Mouse (Mus musculus): Measurements from ENCODE around the gene Elob. TPM values are rescaled to one million over a fixed set of nuclear protein-coding genes. Genes with fewer than 3 reads are reported as not detected.

Gene Elob
- polyA plus RNA-seq (2014; fragmentation: Illumina TruSeq; extraction: RNeasy Lipid Tissue Mini Kit (QIAGEN cat#74804); ENCODE audit: low replicate concordance): 18.9 TPM

DNA sequence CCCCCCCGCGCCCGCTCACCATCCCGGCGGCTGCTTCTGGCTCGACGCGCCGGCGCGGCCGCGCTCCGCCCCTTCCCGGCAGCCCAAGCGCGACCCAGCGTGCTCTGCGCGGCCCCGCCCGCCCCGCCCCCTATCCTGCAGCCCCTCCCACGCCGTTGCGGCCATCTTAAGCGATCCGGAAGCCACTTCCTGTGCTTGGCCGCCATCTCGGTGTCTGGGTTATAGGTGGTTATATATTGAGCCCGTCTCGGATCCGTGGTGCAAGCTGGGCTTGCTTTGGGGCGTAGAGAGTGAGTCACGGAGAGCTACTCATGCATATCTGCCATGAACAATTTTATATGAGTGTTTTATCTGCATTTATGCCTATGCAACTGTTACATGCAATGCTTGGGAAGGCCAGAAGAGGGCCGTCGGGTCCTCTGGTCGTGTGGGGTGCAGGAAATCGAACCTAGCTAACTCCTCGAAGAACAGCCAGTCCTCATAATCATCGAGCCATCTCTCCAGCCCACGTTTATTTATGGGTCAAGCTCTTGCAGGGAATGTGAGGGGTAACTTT lies at the start of gene Elob:
Elob (minus strand) TSS at position 73 of the 556 bp plus-strand sequence.

GRCm38 (mm10) chr17:23867756-23868155 lies 38.8 kb upstream of the Elob start, which contains the start of gene Prss21:
TSS of gene Prss21 (plus strand) at chr17:23868056.

DNA sequence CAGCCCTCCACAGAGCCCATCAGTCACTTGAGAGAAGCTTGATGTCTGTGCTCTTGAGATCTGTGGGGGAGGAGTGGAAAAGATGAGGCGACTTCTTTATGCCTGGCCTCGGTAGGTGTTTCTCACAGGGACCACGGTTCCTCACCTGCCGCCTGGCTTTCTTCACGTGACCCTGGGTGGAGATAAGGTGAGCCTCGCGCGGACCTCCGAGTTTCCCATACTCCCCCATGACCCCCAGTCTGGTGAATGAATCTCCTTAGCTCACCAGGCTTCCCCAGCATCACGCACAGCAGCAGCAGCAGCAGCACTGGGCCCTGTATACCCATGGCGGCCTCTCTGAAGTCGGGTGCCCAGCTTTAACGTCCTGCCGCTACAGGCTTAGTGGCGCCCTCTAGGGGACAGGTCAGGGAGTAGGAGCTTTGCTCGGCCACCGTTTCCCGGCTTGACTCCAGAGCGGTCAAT lies 14.9 kb upstream of the Elob start, which contains the start of the genes Prss32 and Prss41:
Prss32 (plus strand) TSS at position 44 of the 462 bp plus-strand sequence.
Prss41 (minus strand) TSS at position 361 of the 462 bp plus-strand sequence.

GRCm38 (mm10) chr17:23836006-23836575 lies 7.2 kb upstream of the Elob start, which contains the start of gene Prss33:
TSS of gene Prss33 (minus strand) at chr17:23836056.

DNA sequence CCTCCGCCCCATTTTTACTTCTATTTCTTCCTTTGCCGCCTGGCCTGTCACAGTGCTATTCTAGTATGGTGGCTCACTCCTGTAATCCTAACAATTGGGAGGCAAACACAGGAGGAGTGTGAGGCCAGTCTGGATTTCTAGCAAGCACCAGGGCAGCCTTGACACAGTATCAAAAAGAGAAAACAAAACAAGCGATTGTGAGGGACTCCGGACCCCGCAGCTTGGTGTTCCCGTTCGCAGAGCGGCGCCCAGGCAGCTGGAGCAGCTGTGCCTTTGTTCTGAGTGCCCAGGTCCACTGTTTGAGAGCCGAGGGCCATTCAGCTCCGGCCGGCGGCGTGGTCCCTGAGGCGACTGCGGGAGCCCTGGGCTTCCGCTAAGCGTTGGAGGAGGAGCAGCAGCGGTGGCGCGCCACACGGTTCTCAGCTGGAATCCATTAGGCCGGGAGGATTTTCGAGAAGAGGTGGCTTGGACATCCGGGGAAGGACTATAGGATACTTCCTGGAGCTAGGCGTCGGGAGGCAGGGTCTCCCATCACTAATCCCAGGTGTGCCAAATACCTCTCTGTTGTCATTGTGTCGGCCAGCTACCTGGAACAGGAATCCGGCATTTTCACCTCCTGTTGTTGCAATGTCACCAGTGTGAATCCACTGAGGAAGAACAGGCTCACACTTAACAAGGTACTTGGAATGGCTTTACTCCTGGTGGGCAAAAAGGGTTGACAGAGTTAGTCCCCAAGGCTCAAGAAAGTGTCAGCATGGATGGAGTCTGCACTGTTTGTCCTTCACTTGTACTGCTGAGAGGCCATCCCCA lies 38.5 kb downstream of the Elob start, which contains the start of gene Srrm2:
Srrm2 (plus strand) TSS at position 264 of the 810 bp plus-strand sequence.

DNA sequence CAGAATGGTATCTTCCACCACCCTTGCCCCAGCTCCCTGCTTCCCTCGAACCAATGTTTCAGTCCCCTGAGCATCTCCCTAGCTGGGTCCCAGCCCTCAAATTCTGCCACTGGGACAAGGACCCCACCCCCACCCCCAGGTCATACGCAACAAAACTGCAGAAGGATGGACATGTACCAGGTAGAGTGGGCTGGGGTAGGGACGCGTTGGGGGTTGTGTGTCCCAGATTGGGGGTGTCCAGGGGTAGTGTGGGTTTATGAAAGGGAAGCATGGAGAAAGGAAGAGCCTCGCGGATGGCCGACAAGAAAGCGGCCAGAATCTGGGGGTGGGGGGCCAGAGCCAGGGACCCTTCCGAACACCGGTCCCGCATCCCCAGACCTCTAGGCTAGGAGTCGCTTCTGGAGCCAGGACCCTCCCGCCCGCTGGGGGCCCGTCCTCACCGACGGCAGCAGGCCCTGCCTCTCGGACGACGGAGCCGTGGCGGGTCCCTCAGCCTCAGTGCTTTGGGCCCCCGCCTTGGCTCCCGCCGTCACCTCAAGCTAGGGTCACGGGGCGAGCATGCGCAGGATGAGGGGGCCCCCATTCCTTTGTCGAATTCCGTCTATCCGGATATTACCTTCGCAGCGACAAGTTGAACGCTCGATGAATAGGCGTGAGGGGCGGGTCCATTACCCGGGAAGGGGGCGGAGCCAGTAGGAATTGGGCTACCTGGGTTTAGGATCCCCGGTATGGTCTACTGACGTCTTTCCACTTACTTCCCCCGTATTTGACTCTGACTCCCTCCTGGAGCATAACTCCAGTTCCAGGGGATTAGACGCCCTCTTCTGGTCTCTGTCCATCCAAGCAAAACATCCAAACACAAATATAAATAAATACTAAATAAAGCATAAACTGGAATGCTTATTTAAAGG lies 43.1 kb downstream of the Elob start, which contains the start of gene Flywch2:
Flywch2 (minus strand) TSS at position 521 of the 911 bp plus-strand sequence.

Other genes starting within 250 kb of the Elob start
- not detected for gene Zfp13, start 229.6 kb downstream of the Elob start, polyA plus RNA-seq (2014; fragmentation: Illumina TruSeq; extraction: RNeasy Lipid Tissue Mini Kit (QIAGEN cat#74804); ENCODE audit: low replicate concordance)
- not detected for gene Zscan10, start 228.3 kb downstream of the Elob start, polyA plus RNA-seq (2014; fragmentation: Illumina TruSeq; extraction: RNeasy Lipid Tissue Mini Kit (QIAGEN cat#74804); ENCODE audit: low replicate concordance)
- gene Mmp25, start 183.9 kb downstream of the Elob start, polyA plus RNA-seq (2014; fragmentation: Illumina TruSeq; extraction: RNeasy Lipid Tissue Mini Kit (QIAGEN cat#74804); ENCODE audit: low replicate concordance): 0.82 TPM
- gene Bicdl2, start 168.6 kb downstream of the Elob start, polyA plus RNA-seq (2014; fragmentation: Illumina TruSeq; extraction: RNeasy Lipid Tissue Mini Kit (QIAGEN cat#74804); ENCODE audit: low replicate concordance): 0.85 TPM
- 2.0 TPM for gene Hcfc1r1, start 155.5 kb downstream of the Elob start, polyA plus RNA-seq (2014; fragmentation: Illumina TruSeq; extraction: RNeasy Lipid Tissue Mini Kit (QIAGEN cat#74804); ENCODE audit: low replicate concordance)
- gene Thoc6, start 155.3 kb downstream of the Elob start, polyA plus RNA-seq (2014; fragmentation: Illumina TruSeq; extraction: RNeasy Lipid Tissue Mini Kit (QIAGEN cat#74804); ENCODE audit: low replicate concordance): 3.2 TPM
- not detected for gene Tnfrsf12a, start 151.7 kb downstream of the Elob start, polyA plus RNA-seq (2014; fragmentation: Illumina TruSeq; extraction: RNeasy Lipid Tissue Mini Kit (QIAGEN cat#74804); ENCODE audit: low replicate concordance)
- not detected for gene Cldn6, start 149.9 kb downstream of the Elob start, polyA plus RNA-seq (2014; fragmentation: Illumina TruSeq; extraction: RNeasy Lipid Tissue Mini Kit (QIAGEN cat#74804); ENCODE audit: low replicate concordance)
- gene Cldn9, start 145.1 kb downstream of the Elob start, polyA plus RNA-seq (2014; fragmentation: Illumina TruSeq; extraction: RNeasy Lipid Tissue Mini Kit (QIAGEN cat#74804); ENCODE audit: low replicate concordance): not detected
- not detected for gene 1520401A03Rik, start 106.4 kb downstream of the Elob start, polyA plus RNA-seq (2014; fragmentation: Illumina TruSeq; extraction: RNeasy Lipid Tissue Mini Kit (QIAGEN cat#74804); ENCODE audit: low replicate concordance)
- 1.6 TPM for gene Pkmyt1, start 102.8 kb downstream of the Elob start, polyA plus RNA-seq (2014; fragmentation: Illumina TruSeq; extraction: RNeasy Lipid Tissue Mini Kit (QIAGEN cat#74804); ENCODE audit: low replicate concordance)
- gene Paqr4, start 88.3 kb downstream of the Elob start, polyA plus RNA-seq (2014; fragmentation: Illumina TruSeq; extraction: RNeasy Lipid Tissue Mini Kit (QIAGEN cat#74804); ENCODE audit: low replicate concordance): 6.4 TPM
- gene Kremen2, start 83.3 kb downstream of the Elob start, polyA plus RNA-seq (2014; fragmentation: Illumina TruSeq; extraction: RNeasy Lipid Tissue Mini Kit (QIAGEN cat#74804); ENCODE audit: low replicate concordance): not detected
- 0.78 TPM for gene Flywch1, start 57.5 kb downstream of the Elob start, polyA plus RNA-seq (2014; fragmentation: Illumina TruSeq; extraction: RNeasy Lipid Tissue Mini Kit (QIAGEN cat#74804); ENCODE audit: low replicate concordance)
- gene Flywch2, start 43.1 kb downstream of the Elob start, polyA plus RNA-seq (2014; fragmentation: Illumina TruSeq; extraction: RNeasy Lipid Tissue Mini Kit (QIAGEN cat#74804); ENCODE audit: low replicate concordance): not detected
- 109 TPM for gene Srrm2, start 38.6 kb downstream of the Elob start, polyA plus RNA-seq (2014; fragmentation: Illumina TruSeq; extraction: RNeasy Lipid Tissue Mini Kit (QIAGEN cat#74804); ENCODE audit: low replicate concordance)
- gene Prss33, start 6.9 kb upstream of the Elob start, polyA plus RNA-seq (2014; fragmentation: Illumina TruSeq; extraction: RNeasy Lipid Tissue Mini Kit (QIAGEN cat#74804); ENCODE audit: low replicate concordance): not detected
- gene Prss32, start 14.7 kb upstream of the Elob start, polyA plus RNA-seq (2014; fragmentation: Illumina TruSeq; extraction: RNeasy Lipid Tissue Mini Kit (QIAGEN cat#74804); ENCODE audit: low replicate concordance): 6.8 TPM
- 1.1 TPM for gene Prss41, start 15.0 kb upstream of the Elob start, polyA plus RNA-seq (2014; fragmentation: Illumina TruSeq; extraction: RNeasy Lipid Tissue Mini Kit (QIAGEN cat#74804); ENCODE audit: low replicate concordance)
- gene Prss21, start 38.9 kb upstream of the Elob start, polyA plus RNA-seq (2014; fragmentation: Illumina TruSeq; extraction: RNeasy Lipid Tissue Mini Kit (QIAGEN cat#74804); ENCODE audit: low replicate concordance): not detected
- not detected for gene Dcpp1, start 51.7 kb upstream of the Elob start, polyA plus RNA-seq (2014; fragmentation: Illumina TruSeq; extraction: RNeasy Lipid Tissue Mini Kit (QIAGEN cat#74804); ENCODE audit: low replicate concordance)
- not detected for gene Dcpp2, start 51.7 kb upstream of the Elob start, polyA plus RNA-seq (2014; fragmentation: Illumina TruSeq; extraction: RNeasy Lipid Tissue Mini Kit (QIAGEN cat#74804); ENCODE audit: low replicate concordance)
- not detected for gene Dcpp3, start 88.3 kb upstream of the Elob start, polyA plus RNA-seq (2014; fragmentation: Illumina TruSeq; extraction: RNeasy Lipid Tissue Mini Kit (QIAGEN cat#74804); ENCODE audit: low replicate concordance)
- not detected for gene Sbp, start 112.5 kb upstream of the Elob start, polyA plus RNA-seq (2014; fragmentation: Illumina TruSeq; extraction: RNeasy Lipid Tissue Mini Kit (QIAGEN cat#74804); ENCODE audit: low replicate concordance)
- gene Sbpl, start 126.1 kb upstream of the Elob start, polyA plus RNA-seq (2014; fragmentation: Illumina TruSeq; extraction: RNeasy Lipid Tissue Mini Kit (QIAGEN cat#74804); ENCODE audit: low replicate concordance): not detected
- 4.3 TPM for gene Prss30, start 151.4 kb upstream of the Elob start, polyA plus RNA-seq (2014; fragmentation: Illumina TruSeq; extraction: RNeasy Lipid Tissue Mini Kit (QIAGEN cat#74804); ENCODE audit: low replicate concordance)
- not detected for gene Prss22, start 169.0 kb upstream of the Elob start, polyA plus RNA-seq (2014; fragmentation: Illumina TruSeq; extraction: RNeasy Lipid Tissue Mini Kit (QIAGEN cat#74804); ENCODE audit: low replicate concordance)
- not detected for gene Prss27, start 209.0 kb upstream of the Elob start, polyA plus RNA-seq (2014; fragmentation: Illumina TruSeq; extraction: RNeasy Lipid Tissue Mini Kit (QIAGEN cat#74804); ENCODE audit: low replicate concordance)
- 107 TPM for gene Kctd5, start 244.3 kb upstream of the Elob start, polyA plus RNA-seq (2014; fragmentation: Illumina TruSeq; extraction: RNeasy Lipid Tissue Mini Kit (QIAGEN cat#74804); ENCODE audit: low replicate concordance)